Mouse (Mus musculus): ENCODE data around the gene Camsap2.

- TF ChIP-seq EP300 (optimal IDR thresholded peaks at IDR 0.05) = no peak
- TF ChIP-seq CTCF (IDR thresholded peaks at IDR 0.05; ENCODE audit: low read depth) = no peak
Observed at GRCm38 (mm10) chr1:136277366-136277765, 68.5 kb downstream of the Camsap2 start.
